Mouse (Mus musculus): Measurements from ENCODE around the gene Polr3g. TPM values are rescaled to one million over a fixed set of nuclear protein-coding genes. Genes with fewer than 3 reads are reported as not detected.
"Not testable (repeated sequence)": the region's sequence is repeated elsewhere in the genome, so short reads cannot be mapped to it uniquely, and the experiment has no call there.

The Polr3g gene
- polyA plus RNA-seq, 1 experiment from 2014 or later = 3.4 TPM

- Histone ChIP-seq H3K4me3 (ENCODE audit: low read depth, low read length) (no peak overlapping the region), H3K4me1 (ENCODE audit: control insufficient read depth, insufficient read depth, low read length) (peaks cover 31% of the 10 kb centered on the region), H3K27me3 (replicated peaks; ENCODE audit: control insufficient read depth, insufficient read depth, low read length) (no peaks in the 10 kb centered on the region), H3K27ac (ENCODE audit: low read depth, low read length) (peak overlapping the region; percentile 70), H3K9ac (ENCODE audit: low read length) (no peak overlapping the region), H3K36me3 (ENCODE audit: control insufficient read depth, insufficient read depth, low read length) (no peaks in the 10 kb centered on the region), H3K9me3 (replicated peaks; ENCODE audit: control insufficient read depth, low read length) (no peaks in the 10 kb centered on the region), H3K4me2 (ENCODE audit: low read length) (peak overlapping the region; percentile 30; the same call in 1 of the 2 replicates)
- ATAC-seq = peak; percentile 69
- WGBS = 9% methylated on average over 3 of the region's 3 CpGs
- DNase-seq (ENCODE audit: low spot score) = peak; percentile 81
These were observed 81.4 kb downstream of the Polr3g start for GRCm38 (mm10) chr13:81629395-81629794.

DNA sequence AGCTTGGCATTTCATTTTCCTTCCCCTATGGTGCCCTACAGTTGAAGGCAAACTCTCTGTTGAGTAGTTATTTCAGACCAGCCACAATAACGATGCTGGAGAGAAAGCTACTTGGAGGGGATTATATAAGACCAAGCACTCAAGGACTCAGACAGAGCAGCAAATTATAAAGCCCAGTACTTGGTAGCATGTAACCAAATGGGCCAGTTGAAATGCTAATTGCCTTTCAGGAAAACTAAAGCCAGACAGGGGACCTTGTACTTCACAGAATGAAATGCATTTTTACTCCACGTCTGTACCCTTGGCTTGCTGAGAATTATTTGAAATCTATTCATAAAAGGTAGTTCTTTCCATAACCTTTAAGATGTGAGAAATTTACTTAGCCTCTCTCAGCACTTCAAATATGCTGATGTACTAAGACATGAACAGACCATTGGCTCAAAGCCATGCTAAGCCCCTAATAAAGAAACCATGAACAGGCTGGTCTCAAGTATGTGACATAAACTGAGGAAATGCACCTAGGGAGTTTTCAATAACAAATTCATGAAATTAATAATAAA lies 82.1 kb downstream of the Polr3g start:
- H3K27ac ChIP-seq (ENCODE audit: low read depth, low read length) = peak overlapping the region; percentile 70; the same call in 1 of the 2 replicates
- ATAC-seq (peak; percentile 58), DNase-seq (ENCODE audit: low spot score) (peak; percentile 83)
- no peak overlapping the region for H3K4me3 ChIP-seq (ENCODE audit: low read depth, low read length)
- no peaks in the 10 kb centered on the region for H3K9me3 ChIP-seq (replicated peaks; ENCODE audit: control insufficient read depth, low read length)
- 0% methylated on average over 2 of the region's 2 CpGs for WGBS
- H3K4me2 ChIP-seq (ENCODE audit: low read length) = peak overlapping the region; percentile 30; the same call in 1 of the 2 replicates
- no peaks in the 10 kb centered on the region for H3K27me3 ChIP-seq (replicated peaks; ENCODE audit: control insufficient read depth, insufficient read depth, low read length)
- H3K4me1 ChIP-seq (ENCODE audit: control insufficient read depth, insufficient read depth, low read length) = peaks cover 31% of the 10 kb centered on the region
- H3K36me3 ChIP-seq (ENCODE audit: control insufficient read depth, insufficient read depth, low read length) = no peaks in the 10 kb centered on the region
- no peak overlapping the region for H3K9ac ChIP-seq (ENCODE audit: low read length)

- not testable (repeated sequence) for H3K4me3 ChIP-seq (ENCODE audit: low read depth, low read length); H3K27me3 ChIP-seq (replicated peaks; ENCODE audit: control insufficient read depth, insufficient read depth, low read length); H3K9me3 ChIP-seq (replicated peaks; ENCODE audit: control insufficient read depth, low read length); H3K36me3 ChIP-seq (ENCODE audit: control insufficient read depth, insufficient read depth, low read length); H3K9ac ChIP-seq (ENCODE audit: low read length); ATAC-seq
- peak; percentile 31 for DNase-seq (ENCODE audit: low spot score)
- Histone ChIP-seq H3K4me2 (ENCODE audit: low read length) (peak overlapping the region; percentile 24), H3K4me1 (ENCODE audit: control insufficient read depth, insufficient read depth, low read length) (peaks cover 31% of the 10 kb centered on the region), H3K27ac (ENCODE audit: low read depth, low read length) (0 out of 2 replicates have a peak overlapping the region, but pooled peaks have one; percentile 70)
- WGBS = 31% methylated on average over 1 of the region's 1 CpGs
These were observed 83.0 kb downstream of the Polr3g start for GRCm38 (mm10) chr13:81627861-81628260.

Other genes with a start within 250 kb of the Polr3g start
- gene Adgrv1, start 77.9 kb downstream of the Polr3g start, polyA plus RNA-seq (2014; fragmentation: Nextera tagmentation; extraction: Ambion mirVana) = 14.7 and 14.8 TPM in 2 replicates
- gene Lysmd3, start 53.4 kb downstream of the Polr3g start, polyA plus RNA-seq (2014; fragmentation: Nextera tagmentation; extraction: Ambion mirVana) = 25.2 and 28.8 TPM in 2 replicates
- 23.8 and 33.6 TPM in 2 replicates for gene Mblac2, start 328 bp upstream of the Polr3g start, polyA plus RNA-seq (2014; fragmentation: Nextera tagmentation; extraction: Ambion mirVana)
- gene Cetn3, start 72.1 kb upstream of the Polr3g start, polyA plus RNA-seq (2014; fragmentation: Nextera tagmentation; extraction: Ambion mirVana) = 301 and 315 TPM in 2 replicates

Data from forebrain, embryonic 14.5 days (tissue).